Mouse (Mus musculus): ENCODE measurements around the gene AU018091. TPM values are rescaled to one million over a fixed set of nuclear protein-coding genes. Genes with fewer than 3 reads are reported as not detected.
"Not testable (repeated sequence)": the region's sequence is repeated elsewhere in the genome, so short reads cannot be mapped to it uniquely, and the experiment has no call there.

The AU018091 gene
- total RNA-seq (2021): not detected
- long read RNA-seq: 0 reads

- DNase-seq (ENCODE audit: low spot score in 2 of 2): no peak
These were observed at the start of gene AU018091 for GRCm38 (mm10) chr7:3168925-3169324. AU018091 (minus strand) TSS chr7:3169203.

- no peak for DNase-seq (ENCODE audit: low spot score in 2 of 2)
These were observed 48.6 kb upstream of the AU018091 start for GRCm38 (mm10) chr7:3217546-3218056.

DNA sequence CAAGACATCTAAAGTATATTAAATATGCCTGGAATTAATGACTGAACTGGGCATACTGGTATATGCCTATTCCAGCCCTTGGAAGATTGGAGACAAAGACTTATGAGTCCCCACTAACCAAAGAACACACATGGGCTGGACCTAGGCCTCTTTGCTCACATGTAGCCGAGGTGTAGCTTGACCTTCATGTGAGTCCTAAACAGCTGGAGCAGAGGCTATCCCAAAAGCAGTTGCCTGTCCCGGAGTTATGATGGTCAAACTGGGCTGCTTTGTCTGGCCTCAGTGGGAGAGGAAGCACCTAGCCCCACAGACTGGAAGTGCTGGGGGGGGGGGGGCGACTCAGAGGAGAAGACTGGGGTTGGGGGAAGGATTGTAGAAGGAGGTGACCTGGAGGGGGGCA lies 47.3 kb upstream of the AU018091 start:
- no peak for DNase-seq (ENCODE audit: low spot score in 2 of 2)

DNA sequence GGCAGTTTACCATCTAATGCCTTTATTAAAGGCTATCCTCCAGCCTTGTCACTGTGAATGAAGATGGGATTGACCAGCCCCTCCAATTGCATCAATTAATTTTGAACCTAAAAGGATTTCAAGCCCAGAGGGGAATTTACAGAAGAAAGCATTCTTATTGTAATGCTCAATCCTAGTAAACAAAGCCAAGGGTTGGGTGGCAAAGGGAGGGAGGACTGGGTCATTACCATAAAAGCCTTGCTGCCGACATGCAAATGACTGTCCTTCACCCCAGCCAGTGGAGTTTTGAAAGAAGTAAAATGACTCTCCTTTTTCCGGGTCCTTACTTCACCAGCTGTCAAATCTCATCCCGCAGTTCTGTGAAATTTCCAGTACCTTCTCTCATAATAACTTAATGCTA lies 44.6 kb upstream of the AU018091 start:
- DNase-seq (ENCODE audit: low spot score in 2 of 2): no peak

DNA sequence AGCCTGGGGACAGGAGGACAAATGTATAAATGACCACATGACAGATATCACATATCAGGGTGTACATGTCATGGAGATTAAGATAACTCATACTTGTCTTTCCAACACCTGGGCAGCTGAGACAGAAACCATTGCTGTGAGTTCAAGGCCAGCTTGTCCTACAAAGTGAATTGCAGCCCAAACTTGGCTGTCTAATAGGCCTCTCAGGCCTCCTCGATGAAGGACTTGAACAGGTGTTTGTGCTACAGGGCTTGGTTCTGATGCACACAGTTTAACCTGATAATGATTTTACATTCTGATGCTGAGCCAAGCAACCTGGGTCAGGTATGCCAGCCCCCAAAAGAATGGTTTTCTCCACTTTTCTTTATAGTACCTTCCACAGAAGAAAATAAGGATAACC lies 44.2 kb upstream of the AU018091 start:
- no peak for DNase-seq (ENCODE audit: low spot score in 2 of 2)

DNA sequence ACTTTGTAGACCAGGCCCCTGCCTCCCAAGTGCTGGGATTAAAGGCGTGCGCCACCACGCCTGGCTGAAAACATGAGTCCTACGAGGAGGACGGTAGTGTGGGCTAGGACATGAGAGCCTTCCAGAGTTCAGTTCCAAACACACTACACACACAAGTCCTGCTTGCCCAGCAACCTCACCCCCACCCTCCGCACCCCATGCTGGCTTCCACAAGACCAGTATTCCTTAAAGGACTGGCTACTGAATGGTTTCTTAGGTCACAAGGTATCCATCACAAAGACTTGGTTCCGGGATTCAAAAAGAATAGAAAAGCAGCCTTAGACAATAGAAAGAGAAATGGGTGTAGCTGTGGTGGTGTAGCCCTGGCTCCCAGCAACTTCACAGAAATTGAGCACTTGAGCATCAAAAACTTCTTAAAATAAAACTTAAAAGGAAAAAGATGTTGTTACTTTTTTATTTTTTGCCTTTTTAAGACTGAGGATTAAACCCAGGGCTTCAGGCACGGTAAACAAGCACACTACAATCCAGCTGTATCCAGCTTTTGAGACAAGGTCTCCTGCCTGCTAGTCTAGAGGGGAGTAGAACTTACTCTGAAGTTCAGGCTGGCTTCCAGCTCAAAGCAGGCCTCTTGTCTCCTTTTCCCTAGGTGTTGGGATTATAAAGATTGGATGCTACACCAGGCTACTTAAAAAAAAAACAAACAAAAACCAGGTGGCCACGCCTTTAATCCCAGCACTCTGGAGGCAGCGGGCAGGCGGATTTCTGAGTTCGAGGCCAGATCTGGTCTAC lies 43.2 kb upstream of the AU018091 start:
- DNase-seq (ENCODE audit: low spot score in 2 of 2): no peak

DNA sequence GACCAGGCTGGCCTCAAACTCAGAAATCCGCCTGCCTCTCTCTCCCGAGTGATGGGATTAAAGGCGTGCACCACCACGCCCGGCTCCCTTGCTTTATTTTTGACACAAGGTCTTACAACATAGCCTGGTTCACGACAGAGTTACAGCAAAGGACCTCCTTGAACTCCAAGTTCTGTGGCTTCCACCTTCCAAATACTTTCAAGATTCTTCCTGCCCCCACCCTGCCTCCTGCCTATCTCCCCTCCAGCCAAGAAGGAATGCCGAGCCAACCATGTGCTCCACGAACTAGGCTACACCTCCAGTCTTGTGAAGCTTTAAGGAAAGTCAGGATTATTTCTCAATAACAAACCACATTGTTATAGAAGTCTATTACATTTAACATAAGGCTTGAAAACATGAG lies 42.5 kb upstream of the AU018091 start:
- DNase-seq (ENCODE audit: low spot score in 2 of 2): no peak

GRCm38 (mm10) chr7:3210605-3211004 lies 41.6 kb upstream of the AU018091 start:
- no peak for DNase-seq (ENCODE audit: low spot score in 2 of 2)

DNA sequence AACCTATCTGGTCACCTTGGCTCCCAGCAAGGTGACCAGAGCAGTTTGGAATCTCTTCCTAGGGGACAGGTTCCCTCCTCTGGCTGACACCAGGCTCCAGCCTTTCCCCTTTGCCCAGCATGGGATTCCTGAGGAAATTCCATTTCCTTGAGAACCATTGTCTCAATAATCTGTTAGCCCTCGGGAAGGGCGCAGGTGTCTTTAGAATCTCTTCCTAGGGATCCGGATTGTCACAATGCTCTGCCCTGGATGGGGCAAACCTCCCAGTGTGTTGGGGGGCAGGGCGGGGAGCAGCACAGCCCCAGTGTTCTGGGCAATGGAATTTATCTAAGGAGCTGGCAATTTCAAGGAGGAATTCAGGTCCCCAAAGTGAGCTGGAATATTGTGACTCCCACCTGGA lies 37.5 kb upstream of the AU018091 start:
- no peak for DNase-seq (ENCODE audit: low spot score in 2 of 2)

DNA sequence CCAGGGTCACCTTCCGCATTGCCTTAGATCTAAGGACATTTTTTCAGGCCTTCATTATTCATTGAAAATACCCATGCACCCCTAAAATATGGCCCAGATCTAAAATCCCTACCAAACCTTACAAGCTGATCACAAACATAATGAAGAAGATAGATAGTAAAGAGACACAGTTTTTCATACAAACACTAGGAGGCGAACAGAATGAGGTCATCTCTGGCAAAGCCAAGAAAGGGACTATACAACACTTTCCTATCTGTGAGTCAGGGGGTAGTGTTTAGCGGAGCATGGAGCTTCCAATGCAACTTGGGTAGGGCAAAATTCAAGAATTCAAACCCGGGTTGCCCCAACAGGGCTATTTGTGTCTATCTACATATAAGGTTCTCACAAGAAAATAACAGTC lies 35.6 kb upstream of the AU018091 start:
- no peak for DNase-seq (ENCODE audit: low spot score in 2 of 2)

GRCm38 (mm10) chr7:3203890-3204289 lies 34.9 kb upstream of the AU018091 start:
- no peak for DNase-seq (ENCODE audit: low spot score in 2 of 2)

GRCm38 (mm10) chr7:3201134-3201705 lies 32.2 kb upstream of the AU018091 start:
- DNase-seq (ENCODE audit: low spot score in 2 of 2): no peak

GRCm38 (mm10) chr7:3198884-3199283 lies 29.9 kb upstream of the AU018091 start:
- no peak for DNase-seq (ENCODE audit: low spot score in 2 of 2)

- DNase-seq (ENCODE audit: low spot score in 2 of 2): no peak
These were observed 26.8 kb upstream of the AU018091 start for GRCm38 (mm10) chr7:3195850-3196249.

DNA sequence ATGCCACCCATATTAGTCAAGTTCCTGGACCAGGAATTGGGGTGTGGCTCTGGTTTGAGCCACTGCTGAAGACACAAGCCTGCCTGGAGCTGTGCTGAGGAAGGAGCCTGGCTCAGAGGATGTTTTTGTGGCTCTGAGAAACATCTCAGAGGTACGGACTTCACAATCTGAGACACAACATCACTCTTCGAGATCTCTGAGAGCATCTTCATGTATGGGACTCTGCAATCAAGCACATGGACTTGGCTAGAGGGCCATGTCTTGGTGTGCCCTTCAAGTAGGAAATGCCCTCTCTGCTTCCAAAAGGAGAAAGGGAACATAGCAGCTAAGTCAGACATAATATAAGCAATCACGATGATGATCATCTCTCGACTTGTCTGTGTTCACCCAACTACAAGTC lies 25.5 kb upstream of the AU018091 start:
- no peak for DNase-seq (ENCODE audit: low spot score in 2 of 2)

DNA sequence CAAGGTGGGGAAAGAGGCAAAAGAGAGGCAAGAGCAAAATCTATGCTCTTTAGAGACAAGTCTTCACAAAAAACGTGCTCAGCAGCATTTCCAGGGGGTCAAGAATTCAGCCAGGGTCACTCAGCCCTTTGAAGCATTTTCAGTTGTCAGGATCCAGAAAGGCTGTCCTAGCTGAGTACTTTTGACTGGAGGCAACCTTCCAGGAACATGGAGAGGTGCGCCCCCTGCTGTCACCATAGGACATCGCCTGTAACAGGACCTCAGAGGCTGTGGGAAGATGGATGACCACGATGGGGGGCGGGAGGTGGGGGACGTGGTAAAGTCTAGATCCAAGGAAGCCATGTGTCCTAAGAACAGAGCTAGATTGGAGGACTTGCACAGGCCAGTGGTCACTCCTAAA lies 24.9 kb upstream of the AU018091 start:
- DNase-seq (ENCODE audit: low spot score in 2 of 2): peak; percentile 36 to 40

- DNase-seq (ENCODE audit: low spot score in 2 of 2): no peak
These were observed 24.1 kb upstream of the AU018091 start for GRCm38 (mm10) chr7:3193049-3193632.

DNA sequence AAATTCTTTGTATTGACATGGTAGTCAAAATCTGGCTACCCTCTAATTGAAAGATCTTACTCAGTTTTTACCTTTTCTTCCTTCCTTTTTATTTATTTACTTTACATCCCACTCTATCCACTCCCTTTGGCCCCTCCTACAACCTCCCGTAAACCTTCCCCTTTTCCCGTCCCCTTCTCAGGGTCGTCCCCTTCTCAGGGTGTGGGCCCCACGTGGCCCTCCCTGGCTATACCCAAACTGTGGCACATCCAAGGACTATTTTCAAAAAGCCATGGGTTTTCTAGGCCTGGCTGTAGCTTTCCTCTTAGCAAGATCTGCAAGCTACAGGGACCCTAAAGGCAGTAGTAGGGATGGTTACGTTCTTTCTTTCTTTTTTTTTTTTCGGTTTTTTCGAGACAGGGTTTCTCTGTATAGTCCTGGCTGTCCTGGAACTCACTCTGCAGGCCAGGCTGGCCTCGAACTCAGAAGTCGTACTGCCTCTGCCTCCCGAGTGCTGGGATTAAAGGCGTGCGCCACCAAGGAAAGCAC lies 23.0 kb upstream of the AU018091 start:
- DNase-seq (ENCODE audit: low spot score in 2 of 2): no peak

- DNase-seq (ENCODE audit: low spot score in 2 of 2): not testable (repeated sequence)
These were observed 17.7 kb upstream of the AU018091 start for GRCm38 (mm10) chr7:3186726-3187125.

DNA sequence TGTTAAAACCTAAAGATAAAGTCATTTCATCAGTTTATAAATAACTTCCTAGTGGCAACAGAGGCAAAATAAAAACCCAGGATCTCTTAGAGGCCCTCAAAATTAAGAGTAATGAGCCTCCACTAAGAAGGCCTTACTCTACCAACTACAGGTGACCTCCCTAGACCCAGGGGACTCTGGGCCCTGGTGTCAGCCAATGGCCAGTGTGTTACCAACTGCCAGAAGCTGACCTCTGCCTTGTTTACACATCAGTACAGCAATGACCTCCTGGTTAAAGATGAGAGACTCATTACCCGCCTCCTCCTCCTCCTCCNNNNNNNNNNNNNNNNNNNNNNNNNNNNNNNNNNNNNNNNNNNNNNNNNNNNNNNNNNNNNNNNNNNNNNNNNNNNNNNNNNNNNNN lies 17.1 kb upstream of the AU018091 start:
- no peak for DNase-seq (ENCODE audit: low spot score in 2 of 2)

DNA sequence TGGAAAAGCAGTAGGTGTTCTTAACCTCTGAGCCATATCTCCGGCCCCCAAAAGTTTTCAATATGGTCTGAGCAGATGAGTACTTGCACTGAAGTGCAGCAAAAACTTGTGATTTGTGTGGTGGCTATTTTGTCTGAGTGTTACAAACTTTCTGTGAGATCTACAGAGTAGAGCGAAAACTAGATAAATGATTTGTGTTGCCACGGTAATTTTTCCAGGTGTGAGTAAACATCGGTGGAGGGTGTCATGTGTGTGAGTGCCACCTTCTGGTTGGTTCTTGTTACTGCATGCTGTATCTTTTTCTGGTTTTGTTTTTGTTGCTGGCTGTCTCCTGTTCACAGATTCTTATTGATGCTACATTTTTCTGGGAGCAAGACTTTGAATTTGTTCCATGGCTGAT lies 15.4 kb upstream of the AU018091 start:
- no peak for DNase-seq (ENCODE audit: low spot score in 2 of 2)

DNA sequence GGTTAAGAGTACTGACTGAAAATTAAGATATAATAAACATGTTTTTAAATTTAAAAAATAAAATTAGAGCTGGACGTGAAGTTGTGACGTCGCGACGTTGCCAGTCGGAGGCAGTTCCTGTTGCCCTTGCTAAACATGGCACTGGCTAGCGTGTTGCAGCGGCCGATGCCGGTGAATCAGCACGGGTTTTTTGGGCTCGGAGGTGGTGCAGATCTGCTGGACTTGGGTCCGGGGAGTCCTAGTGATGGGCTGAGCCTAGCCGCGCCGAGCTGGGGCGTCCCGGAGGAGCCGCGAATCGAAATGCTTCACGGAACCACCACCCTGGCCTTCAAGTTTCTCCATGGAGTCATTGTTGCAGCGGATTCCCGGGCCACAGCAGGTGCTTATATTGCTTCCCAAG lies 12.0 kb upstream of the AU018091 start:
- DNase-seq (ENCODE audit: low spot score in 2 of 2): not testable (repeated sequence)
